Mouse (Mus musculus): ENCODE measurements at regions not wholly inside any gene's neighbourhood (a gene's known extent, or its start where the extent isn't known, plus 50 kb on each side); places are given as distances from the start of the nearest gene placed in this dataset.

DNA sequence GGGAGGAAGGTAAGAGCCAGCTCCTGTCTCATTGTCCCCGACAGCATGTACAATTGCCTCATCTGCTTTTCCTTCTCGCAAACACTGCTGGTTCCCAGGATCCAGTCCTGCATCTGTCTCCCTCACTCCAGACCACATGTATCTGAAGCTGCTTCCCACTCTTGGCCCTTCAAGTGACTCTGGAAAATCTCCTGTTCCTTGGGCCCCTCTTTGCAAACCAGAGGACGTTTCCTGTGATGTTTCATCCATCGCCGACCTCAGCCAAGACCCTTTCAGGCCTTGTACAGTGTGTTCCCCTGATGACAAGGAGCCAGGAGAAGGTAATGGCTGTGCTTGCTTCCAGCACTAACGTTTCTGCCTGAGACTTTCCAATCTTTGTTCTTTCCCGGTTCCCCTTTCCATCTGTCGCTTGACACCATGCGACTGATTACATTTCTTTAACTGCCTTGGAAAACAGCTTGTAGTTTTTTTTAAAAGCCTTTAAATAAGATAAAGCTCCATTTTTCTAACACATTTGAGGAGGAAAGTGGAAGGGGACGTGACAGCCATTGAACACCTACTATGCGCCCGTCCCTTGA, 408.2 kb upstream of the Zmiz1 start:
- Histone ChIP-seq H3K9ac (ENCODE audit: low read length) (no peak overlapping the region), H3K4me1 (ENCODE audit: control insufficient read depth in 2 of 2, insufficient read depth in 2 of 2, low read length in 2 of 2) (peaks cover 8 to 9% of the 10 kb centered on the region in 2 experiments; a peak in 3 of 4 replicates), H3K27me3 (ENCODE audit: control insufficient read depth, insufficient read depth, low read length) (no peaks in the 10 kb centered on the region), H3K27ac (replicated peaks in 1 of 2; ENCODE audit: control insufficient read depth in 1 of 2, insufficient read depth in 1 of 2, low read depth in 2 of 2, low read length in 2 of 2) (peak overlapping the region in 1 of 2 experiments; percentile 24; a peak in 1 of 4 replicates), H3K9me3 (ENCODE audit: control insufficient read depth, low read length) (no peaks in the 10 kb centered on the region), H3K4me2 (ENCODE audit: low read length) (no peak overlapping the region), H3K4me3 (ENCODE audit: control insufficient read depth in 1 of 2, insufficient read depth in 1 of 2, low read depth in 1 of 2, low read length in 2 of 2) (no peak overlapping the region), H3K36me3 (ENCODE audit: control insufficient read depth, insufficient read depth, low read length) (no peaks in the 10 kb centered on the region)
- no peak for ATAC-seq (ENCODE audit: insufficient number of reproducible peaks, insufficient read depth, low FRiP score, low read depth)
- WGBS = 51% methylated on average over 12 of the region's 12 CpGs

- Histone ChIP-seq H3K27me3 (ENCODE audit: control insufficient read depth, insufficient read depth, low read length) (no peaks in the 10 kb centered on the region), H3K4me3 (ENCODE audit: control insufficient read depth in 1 of 2, insufficient read depth in 1 of 2, low read depth in 1 of 2, low read length in 2 of 2) (no peak overlapping the region), H3K27ac (replicated peaks in 1 of 2; ENCODE audit: control insufficient read depth in 1 of 2, insufficient read depth in 1 of 2, low read depth in 2 of 2, low read length in 2 of 2) (0 out of 4 replicates have a peak overlapping the region, but pooled peaks have one; percentile 12 to 21), H3K9me3 (ENCODE audit: control insufficient read depth, low read length) (no peaks in the 10 kb centered on the region), H3K36me3 (ENCODE audit: control insufficient read depth, insufficient read depth, low read length) (no peaks in the 10 kb centered on the region), H3K4me1 (ENCODE audit: control insufficient read depth in 2 of 2, insufficient read depth in 2 of 2, low read length in 2 of 2) (peaks cover 8 to 9% of the 10 kb centered on the region in 2 experiments; a peak in 3 of 4 replicates), H3K9ac (ENCODE audit: low read length) (no peak overlapping the region), H3K4me2 (ENCODE audit: low read length) (no peak overlapping the region)
- no peak for ATAC-seq (ENCODE audit: insufficient number of reproducible peaks, insufficient read depth, low FRiP score, low read depth)
- 71% methylated on average over 9 of the region's 9 CpGs for WGBS
Observed at GRCm38 (mm10) chr14:25052175-25052574, 406.8 kb upstream of the Zmiz1 start.

GRCm38 (mm10) chr14:25059351-25059750, 399.6 kb upstream of the Zmiz1 start:
- WGBS = 79% methylated on average over 7 of the region's 7 CpGs
- no peak overlapping the region for H3K4me2 ChIP-seq (ENCODE audit: low read length)
- no peak for ATAC-seq (ENCODE audit: insufficient number of reproducible peaks, insufficient read depth, low FRiP score, low read depth)
- H3K4me3 ChIP-seq (ENCODE audit: control insufficient read depth in 1 of 2, insufficient read depth in 1 of 2, low read depth in 1 of 2, low read length in 2 of 2) = no peak overlapping the region
- no peaks in the 10 kb centered on the region for H3K36me3 ChIP-seq (ENCODE audit: control insufficient read depth, insufficient read depth, low read length)
- H3K9me3 ChIP-seq (ENCODE audit: control insufficient read depth, low read length) = no peaks in the 10 kb centered on the region
- no peak overlapping the region for H3K9ac ChIP-seq (ENCODE audit: low read length)
- H3K27me3 ChIP-seq (ENCODE audit: control insufficient read depth, insufficient read depth, low read length) = no peaks in the 10 kb centered on the region
- H3K4me1 ChIP-seq (ENCODE audit: control insufficient read depth in 2 of 2, insufficient read depth in 2 of 2, low read length in 2 of 2) = peaks cover 11 to 13% of the 10 kb centered on the region in 2 experiments
- H3K27ac ChIP-seq (replicated peaks in 1 of 2; ENCODE audit: control insufficient read depth in 1 of 2, insufficient read depth in 1 of 2, low read depth in 2 of 2, low read length in 2 of 2) = no peak overlapping the region

GRCm38 (mm10) chr14:25060285-25060684, 398.7 kb upstream of the Zmiz1 start:
- no peak overlapping the region for H3K4me2 ChIP-seq (ENCODE audit: low read length)
- ATAC-seq (ENCODE audit: insufficient number of reproducible peaks, insufficient read depth, low FRiP score, low read depth) = no peak
- H3K27ac ChIP-seq (replicated peaks in 1 of 2; ENCODE audit: control insufficient read depth in 1 of 2, insufficient read depth in 1 of 2, low read depth in 2 of 2, low read length in 2 of 2) = no peak overlapping the region
- H3K36me3 ChIP-seq (ENCODE audit: control insufficient read depth, insufficient read depth, low read length) = no peaks in the 10 kb centered on the region
- no peaks in the 10 kb centered on the region for H3K27me3 ChIP-seq (ENCODE audit: control insufficient read depth, insufficient read depth, low read length)
- H3K4me1 ChIP-seq (ENCODE audit: control insufficient read depth in 2 of 2, insufficient read depth in 2 of 2, low read length in 2 of 2) = peaks cover 11 to 15% of the 10 kb centered on the region in 2 experiments
- no peaks in the 10 kb centered on the region for H3K9me3 ChIP-seq (ENCODE audit: control insufficient read depth, low read length)
- H3K9ac ChIP-seq (ENCODE audit: low read length) = no peak overlapping the region
- WGBS = 57% methylated on average over 7 of the region's 7 CpGs
- no peak overlapping the region for H3K4me3 ChIP-seq (ENCODE audit: control insufficient read depth in 1 of 2, insufficient read depth in 1 of 2, low read depth in 1 of 2, low read length in 2 of 2)

- Histone ChIP-seq H3K9ac (ENCODE audit: low read length) (no peak overlapping the region), H3K36me3 (ENCODE audit: control insufficient read depth, insufficient read depth, low read length) (no peaks in the 10 kb centered on the region), H3K27me3 (ENCODE audit: control insufficient read depth, insufficient read depth, low read length) (no peaks in the 10 kb centered on the region), H3K27ac (replicated peaks in 1 of 2; ENCODE audit: control insufficient read depth in 1 of 2, insufficient read depth in 1 of 2, low read depth in 2 of 2, low read length in 2 of 2) (no peak overlapping the region), H3K4me1 (ENCODE audit: control insufficient read depth in 2 of 2, insufficient read depth in 2 of 2, low read length in 2 of 2) (peaks cover 14 to 19% of the 10 kb centered on the region in 2 experiments), H3K4me2 (ENCODE audit: low read length) (no peak overlapping the region), H3K4me3 (ENCODE audit: control insufficient read depth in 1 of 2, insufficient read depth in 1 of 2, low read depth in 1 of 2, low read length in 2 of 2) (no peak overlapping the region), H3K9me3 (ENCODE audit: control insufficient read depth, low read length) (no peaks in the 10 kb centered on the region)
- 20% methylated on average over 5 of the region's 5 CpGs for WGBS
- peak; percentile 28; the same call in 1 of the 2 replicates for ATAC-seq (ENCODE audit: insufficient number of reproducible peaks, insufficient read depth, low FRiP score, low read depth)
Observed at GRCm38 (mm10) chr14:25063090-25063489, 395.9 kb upstream of the Zmiz1 start.

DNA sequence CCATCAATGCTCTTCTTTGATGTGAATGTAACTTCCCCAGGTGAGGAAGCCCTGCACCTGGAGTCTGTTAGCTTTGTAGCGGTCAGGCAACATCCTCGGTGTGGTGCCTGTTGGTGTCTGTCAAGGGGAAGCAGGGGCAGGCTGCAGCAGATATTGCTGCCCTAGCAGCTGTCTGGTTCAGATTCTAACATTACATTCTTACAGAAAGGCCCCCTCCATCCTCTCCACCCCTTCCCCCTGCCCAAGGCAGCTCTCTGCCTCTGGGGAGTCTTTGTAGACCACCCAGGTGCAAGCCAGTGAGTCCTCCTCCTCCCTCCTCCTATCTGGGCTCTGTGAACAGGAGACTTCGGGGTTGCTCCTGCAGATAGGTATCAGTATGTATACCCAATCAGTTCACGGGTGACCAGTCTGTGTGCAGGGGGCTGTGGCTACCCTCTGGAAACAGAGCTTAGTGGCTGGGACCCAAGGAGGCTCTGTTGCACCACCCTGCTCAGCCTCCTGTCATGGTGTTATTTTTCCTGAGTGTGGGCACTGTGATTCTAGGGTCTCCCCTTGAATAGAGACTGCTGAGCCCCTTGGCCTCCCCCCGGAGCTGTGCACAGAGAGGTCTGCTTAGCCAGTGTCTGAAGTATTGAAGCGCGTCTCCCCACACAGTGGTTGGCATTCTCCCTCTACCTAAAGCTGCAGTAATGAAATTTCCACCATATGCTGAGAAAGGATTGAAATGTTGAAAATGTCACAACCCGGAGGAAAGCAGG, 394.6 kb upstream of the Zmiz1 start:
- H3K9me3 ChIP-seq (ENCODE audit: control insufficient read depth, low read length) = no peaks in the 10 kb centered on the region
- H3K4me1 ChIP-seq (ENCODE audit: control insufficient read depth in 2 of 2, insufficient read depth in 2 of 2, low read length in 2 of 2) = peaks cover 23 to 24% of the 10 kb centered on the region in 2 experiments
- H3K27me3 ChIP-seq (ENCODE audit: control insufficient read depth, insufficient read depth, low read length) = no peaks in the 10 kb centered on the region
- no peak for ATAC-seq (ENCODE audit: insufficient number of reproducible peaks, insufficient read depth, low FRiP score, low read depth)
- H3K4me3 ChIP-seq (ENCODE audit: control insufficient read depth in 1 of 2, insufficient read depth in 1 of 2, low read depth in 1 of 2, low read length in 2 of 2) = no peak overlapping the region
- no peak overlapping the region for H3K4me2 ChIP-seq (ENCODE audit: low read length)
- 69% methylated on average over 8 of the region's 8 CpGs for WGBS
- H3K36me3 ChIP-seq (ENCODE audit: control insufficient read depth, insufficient read depth, low read length) = no peaks in the 10 kb centered on the region
- no peak overlapping the region for H3K27ac ChIP-seq (replicated peaks in 1 of 2; ENCODE audit: control insufficient read depth in 1 of 2, insufficient read depth in 1 of 2, low read depth in 2 of 2, low read length in 2 of 2)
- no peak overlapping the region for H3K9ac ChIP-seq (ENCODE audit: low read length)

GRCm38 (mm10) chr14:25067435-25067834, 391.6 kb upstream of the Zmiz1 start:
- H3K4me1 ChIP-seq (ENCODE audit: control insufficient read depth in 2 of 2, insufficient read depth in 2 of 2, low read length in 2 of 2) = peaks cover 32 to 33% of the 10 kb centered on the region in 2 experiments
- H3K4me2 ChIP-seq (ENCODE audit: low read length) = no peak overlapping the region
- H3K9ac ChIP-seq (ENCODE audit: low read length) = no peak overlapping the region
- 87% methylated on average over 5 of the region's 5 CpGs for WGBS
- H3K27ac ChIP-seq (replicated peaks in 1 of 2; ENCODE audit: control insufficient read depth in 1 of 2, insufficient read depth in 1 of 2, low read depth in 2 of 2, low read length in 2 of 2) = no peak overlapping the region
- no peak for ATAC-seq (ENCODE audit: insufficient number of reproducible peaks, insufficient read depth, low FRiP score, low read depth)
- no peaks in the 10 kb centered on the region for H3K9me3 ChIP-seq (ENCODE audit: control insufficient read depth, low read length)
- H3K36me3 ChIP-seq (ENCODE audit: control insufficient read depth, insufficient read depth, low read length) = no peaks in the 10 kb centered on the region
- no peak overlapping the region for H3K4me3 ChIP-seq (ENCODE audit: control insufficient read depth in 1 of 2, insufficient read depth in 1 of 2, low read depth in 1 of 2, low read length in 2 of 2)
- no peaks in the 10 kb centered on the region for H3K27me3 ChIP-seq (ENCODE audit: control insufficient read depth, insufficient read depth, low read length)
